Mouse (Mus musculus): ENCODE data around the gene Ttc28.

GRCm38 (mm10) chr5:110929306-110929705 is 49.7 kb downstream of the Ttc28 start:
- TF ChIP-seq CTCF (IDR thresholded peaks at IDR 0.05; ENCODE audit: control insufficient read depth, insufficient read depth, insufficient read length) (no peak), MAX (IDR thresholded peaks at IDR 0.05) (no peak), FOSL1 (IDR thresholded peaks at IDR 0.05; ENCODE audit: insufficient read depth, low read length, poor library complexity, severe bottlenecking) (no peak), CEBPB (IDR thresholded peaks at IDR 0.05; ENCODE audit: low read depth) (no peak)
